Mouse (Mus musculus) gastrocnemius, postnatal 14 days (tissue): ENCODE measurements at regions not wholly inside any gene's neighbourhood (a gene's known extent, or its start where the extent isn't known, plus 50 kb on each side); places are given as distances from the start of the nearest gene placed in this dataset.
"Not testable (repeated sequence)": the region's sequence is repeated elsewhere in the genome, so short reads cannot be mapped to it uniquely, and the experiment has no call there.

Experiments used
- DNase-seq: peaks from one replicate; pipeline ENCODE4 v3.0.0; 2021; ENCODE audit warnings: mixed read lengths
- intact Hi-C: fragments of 180-260 bp; cut with DNase I; formaldehyde crosslinking; loops from one replicate; pipeline ENCODE4 v1.15.1; 2025; ENCODE audit warnings: low total_unique reads

GRCm38 (mm10) chr9:41429711-41430390 is 268.4 kb upstream of the Ubash3b start:
- no peak for DNase-seq
- intact Hi-C loops = no loop called here

GRCm38 (mm10) chr9:41429236-41429635 is 267.7 kb upstream of the Ubash3b start:
- intact Hi-C loops = no loop called here

DNA sequence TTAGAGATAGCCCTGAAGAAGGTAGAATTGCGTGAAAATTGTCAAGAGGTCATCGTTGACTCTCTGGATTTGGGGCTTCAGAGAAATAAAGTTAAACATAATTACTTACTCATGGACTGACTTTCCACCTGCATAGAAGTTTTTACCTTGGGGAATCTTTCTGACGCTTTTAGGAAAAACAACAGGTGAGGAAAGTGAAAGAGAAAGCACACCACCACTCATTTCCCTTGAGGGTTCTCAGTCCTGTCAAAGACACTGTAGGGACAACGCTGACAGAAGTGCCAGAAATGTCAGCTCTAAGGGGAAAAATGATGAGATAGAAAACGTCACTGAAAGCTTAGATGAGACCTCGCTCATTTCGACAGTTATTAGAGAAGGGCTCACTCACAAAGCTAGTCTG is 265.2 kb upstream of the Ubash3b start:
- DNase-seq = no peak
- intact Hi-C loops = no loop called here

More at GRCm38 (mm10) chr9:41429236-41429635, 267.7 kb upstream of the Ubash3b start:
- no peak for DNase-seq

GRCm38 (mm10) chr9:41425225-41425624 is 263.7 kb upstream of the Ubash3b start:
- DNase-seq = no peak
- intact Hi-C loops = no loop called here

DNA sequence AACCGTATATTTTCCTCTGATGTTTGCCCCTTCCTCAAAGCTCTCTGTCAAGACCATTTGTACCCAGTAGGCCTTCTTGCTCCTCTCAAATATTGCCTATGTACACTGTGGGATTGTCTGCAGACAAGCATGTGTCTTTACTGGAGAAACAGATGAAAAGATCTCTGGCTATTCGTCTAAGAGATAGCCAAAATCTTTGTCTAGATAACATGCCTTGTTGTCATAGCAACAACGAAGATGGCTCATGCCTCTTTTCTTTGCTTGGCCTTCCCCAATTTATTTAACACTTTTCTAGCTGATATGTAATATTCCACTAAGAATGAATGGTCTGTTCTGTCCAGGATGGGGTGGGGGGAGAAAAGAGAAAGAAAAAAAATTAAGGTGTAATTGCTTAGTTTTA is 252.3 kb upstream of the Ubash3b start:
- DNase-seq = no peak
- intact Hi-C loops = no loop called here

DNA sequence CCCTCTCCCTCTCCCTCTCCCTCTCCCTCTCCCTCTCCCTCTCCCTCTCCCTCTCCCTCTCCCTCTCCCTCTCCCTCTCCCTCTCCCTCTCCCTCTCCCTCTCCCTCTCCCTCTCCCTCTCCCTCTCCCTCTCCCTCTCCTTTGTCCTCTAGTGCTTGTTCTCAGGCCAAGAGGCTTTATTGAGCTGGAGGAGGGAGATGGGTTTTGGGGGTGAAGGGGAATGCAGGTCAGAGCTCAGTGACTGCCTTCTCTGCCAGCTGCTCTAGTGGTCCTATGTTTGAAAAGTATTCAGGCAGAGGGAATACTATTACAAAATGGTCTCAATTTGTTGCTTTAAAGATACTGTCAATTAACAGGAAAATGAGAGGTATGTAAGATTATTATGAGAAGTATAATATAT is 251.6 kb upstream of the Ubash3b start:
- intact Hi-C loops, DNase-seq: not testable (repeated sequence)

DNA sequence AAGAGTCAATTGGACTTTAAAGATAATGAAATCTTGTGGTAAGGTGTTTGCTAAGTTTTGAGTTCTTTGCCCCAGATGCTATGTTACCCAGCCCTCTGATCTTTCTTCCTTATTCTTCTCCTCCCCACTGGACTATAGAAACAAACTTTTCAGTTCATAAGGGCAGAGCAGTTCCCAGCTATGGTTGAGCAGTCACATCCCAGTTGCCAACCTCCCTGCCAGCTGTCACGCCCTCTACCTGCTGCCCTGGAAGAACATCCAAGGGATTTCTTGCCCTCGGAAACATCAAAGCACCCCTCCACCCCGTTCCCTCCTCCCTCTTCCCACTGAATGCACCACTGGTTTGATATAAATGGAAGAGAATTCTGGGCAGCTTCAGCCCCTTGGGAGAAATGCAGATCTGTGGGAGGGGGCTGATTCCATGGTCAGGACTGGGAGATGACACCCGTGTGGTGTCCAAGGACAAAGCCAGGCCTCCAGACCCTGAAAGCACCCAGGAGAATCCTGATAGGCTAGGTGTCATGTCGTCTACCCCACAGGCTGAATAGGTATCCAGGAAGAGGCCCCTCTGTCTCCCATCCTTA is 250.8 kb upstream of the Ubash3b start:
- intact Hi-C loops = no loop called here
- DNase-seq = no peak

DNA sequence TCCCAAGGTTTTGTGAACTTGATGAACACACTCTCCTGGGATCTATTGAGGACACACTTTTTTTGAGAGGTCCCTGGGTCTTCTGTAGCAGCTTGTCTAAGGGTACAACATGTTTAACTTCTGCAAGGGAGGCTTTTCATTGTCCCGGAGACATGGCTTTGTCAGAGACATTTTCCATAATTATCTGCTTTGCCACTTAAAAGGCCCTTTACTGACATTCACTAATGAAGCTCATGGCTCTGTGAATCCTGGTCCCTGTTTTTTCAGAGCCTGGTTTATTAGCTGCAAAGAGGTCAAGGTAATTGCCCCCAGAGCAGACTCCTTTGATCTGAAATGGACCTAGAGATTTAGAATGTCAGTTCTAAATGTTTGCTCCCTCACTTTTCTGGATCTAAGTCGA is 246.8 kb upstream of the Ubash3b start:
- no peak for DNase-seq
- intact Hi-C loops = no loop called here

DNA sequence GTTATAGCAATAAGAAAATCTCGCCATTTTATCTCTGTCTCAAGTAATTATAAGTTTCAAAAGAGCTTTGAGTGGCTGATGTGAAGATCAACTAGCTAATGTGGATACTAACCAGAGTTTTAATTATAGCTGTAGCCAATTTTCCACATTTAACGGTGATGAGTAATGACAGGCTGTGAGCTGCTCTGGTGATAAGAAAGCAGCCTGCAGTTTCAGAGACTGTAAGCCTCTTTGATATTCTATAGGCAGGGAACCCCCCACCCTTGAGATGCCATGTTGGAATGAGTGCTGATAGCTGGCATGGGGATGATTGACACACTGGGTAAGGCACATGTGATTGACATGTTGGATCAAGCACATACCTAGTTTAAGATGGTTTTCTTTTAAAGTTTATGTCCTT is 245.6 kb upstream of the Ubash3b start:
- intact Hi-C loops = no loop called here
- no peak for DNase-seq

DNA sequence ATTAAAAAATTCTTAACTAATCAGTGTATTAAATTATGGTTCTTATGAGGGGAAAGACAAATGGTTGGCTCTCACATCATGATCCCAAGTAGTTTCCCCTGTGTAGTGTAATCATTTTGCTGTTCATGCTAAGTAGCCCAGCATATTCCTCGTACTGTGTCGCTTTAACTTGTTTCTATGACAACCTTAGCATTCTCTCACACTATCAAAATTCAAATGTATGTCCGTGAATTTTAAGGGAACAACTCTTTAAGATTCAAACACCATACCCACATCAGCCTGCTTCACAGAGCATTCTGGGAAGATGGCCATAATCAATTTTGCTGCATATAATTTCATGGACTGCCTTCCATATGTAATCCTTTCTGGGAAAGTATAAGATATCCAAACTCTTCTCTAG is 241.4 kb upstream of the Ubash3b start:
- DNase-seq = no peak
- intact Hi-C loops = no loop called here

DNA sequence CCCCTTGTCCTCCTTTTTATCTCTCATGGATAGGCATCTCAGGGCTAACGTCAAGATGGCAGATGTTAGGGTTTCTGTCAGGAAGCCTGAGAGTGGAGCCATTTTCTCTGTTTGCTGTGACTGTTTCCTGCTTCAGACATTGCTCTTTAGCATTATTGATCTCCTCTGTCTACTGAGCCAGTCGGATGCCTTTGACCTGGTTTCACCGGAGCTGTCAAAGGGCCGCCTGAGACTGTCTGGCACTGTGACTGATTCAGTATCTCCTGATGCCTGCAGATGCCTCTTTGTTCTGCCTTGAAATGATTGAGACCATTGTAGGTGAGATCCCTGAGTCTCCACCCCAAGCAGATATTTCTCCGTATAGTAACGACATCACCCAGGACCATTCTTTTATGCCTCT is 239.5 kb upstream of the Ubash3b start:
- intact Hi-C loops = no loop called here
- no peak for DNase-seq

- no peak for DNase-seq
- intact Hi-C loops = no loop called here
These were observed 234.0 kb upstream of the Ubash3b start for GRCm38 (mm10) chr9:41395471-41395870.

DNA sequence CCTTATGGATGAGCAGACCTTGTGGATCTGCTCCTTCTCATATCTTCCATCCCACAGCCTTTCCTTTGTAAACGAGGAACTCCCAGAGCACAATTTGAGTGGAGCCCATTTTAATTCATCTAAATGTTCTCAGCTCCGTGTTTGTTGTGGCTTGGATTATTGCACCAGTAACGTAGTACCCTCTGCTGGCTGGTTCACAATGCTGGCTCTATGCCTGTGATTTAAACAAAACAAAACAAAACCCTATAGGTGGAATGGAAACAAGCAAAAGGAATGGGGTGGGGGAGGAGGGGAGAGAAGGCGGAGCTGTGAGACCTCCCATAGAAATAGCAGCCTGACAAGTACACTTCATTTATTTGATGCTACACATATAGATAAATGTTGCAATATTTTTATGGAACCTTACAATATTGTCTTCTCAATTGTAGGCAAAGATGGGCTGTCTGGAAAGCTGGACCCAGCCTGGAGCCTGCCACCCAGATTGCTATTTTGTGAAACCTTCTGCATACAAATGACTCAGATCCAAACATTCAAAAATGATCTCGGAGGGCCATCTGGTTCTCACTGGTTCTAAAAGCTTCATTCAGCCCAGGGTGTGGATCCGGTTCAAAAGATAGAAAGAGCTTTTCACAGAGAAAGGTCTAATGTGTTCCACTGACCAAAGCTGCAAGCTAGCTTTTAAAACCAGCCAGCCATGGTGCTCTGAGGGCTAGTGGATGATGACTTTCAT is 230.3 kb upstream of the Ubash3b start:
- no peak for DNase-seq

GRCm38 (mm10) chr9:41379283-41379682 is 217.8 kb upstream of the Ubash3b start:
- intact Hi-C loops = loop anchor here (5.0 kb wide), 1 partner anchor 152 kb away; no protein-coding TSS in a partner anchor
- no peak for DNase-seq

More for the DNA sequence above, 230.3 kb upstream of the Ubash3b start:
- intact Hi-C loops = no loop called here

GRCm38 (mm10) chr9:41378627-41379231 is 217.2 kb upstream of the Ubash3b start:
- DNase-seq = no peak
- intact Hi-C loops = loop anchor here (5.0 kb wide), 1 partner anchor 151 kb away; no protein-coding TSS in a partner anchor

- intact Hi-C loops = loop anchor here (5.0 kb wide), 1 partner anchor 151 kb away; no protein-coding TSS in a partner anchor
- DNase-seq = no peak
These were observed 216.5 kb upstream of the Ubash3b start for GRCm38 (mm10) chr9:41377701-41378626.

DNA sequence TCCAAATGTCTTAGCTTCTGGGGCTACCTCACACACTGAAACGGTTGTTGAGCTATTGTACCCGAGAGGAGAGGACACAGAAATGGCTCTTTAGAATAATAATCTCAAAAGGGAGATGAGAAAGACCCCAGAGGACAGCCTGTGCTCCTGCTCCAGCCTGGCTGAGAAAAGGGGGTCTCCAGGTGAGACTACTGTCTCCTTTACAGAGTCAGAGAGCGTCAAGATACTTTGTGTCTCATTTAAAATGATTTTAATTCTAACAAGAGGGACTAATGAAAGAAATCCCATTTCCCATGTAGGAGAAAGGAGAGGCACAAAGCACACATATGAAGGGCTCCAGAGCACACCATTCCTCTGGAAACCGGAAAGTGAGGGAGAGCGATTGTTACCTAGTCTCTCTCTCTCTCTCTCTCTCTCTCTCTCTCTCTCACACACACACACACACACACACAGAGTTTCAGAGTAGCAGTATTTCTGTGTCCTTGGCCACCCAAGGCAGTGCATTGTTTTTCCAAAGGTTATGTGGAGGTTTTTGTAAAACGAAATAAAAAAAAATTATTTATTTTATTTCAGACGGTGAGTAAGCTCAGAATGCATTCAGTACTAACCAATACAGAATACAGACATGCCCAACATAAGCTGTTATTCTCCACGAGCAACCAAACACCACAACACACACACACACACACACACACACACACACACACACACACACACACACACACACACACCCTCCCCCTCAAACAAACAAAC is 215.6 kb upstream of the Ubash3b start:
- intact Hi-C loops = loop anchor here (5.0 kb wide), 1 partner anchor 150 kb away; no protein-coding TSS in a partner anchor
- no peak for DNase-seq

- intact Hi-C loops = loop anchor here (5.0 kb wide), 1 partner anchor 149 kb away; no protein-coding TSS in a partner anchor
- peak; percentile 43 for DNase-seq
These were observed 214.6 kb upstream of the Ubash3b start for GRCm38 (mm10) chr9:41375984-41376651.
